Mouse (Mus musculus) heart, embryonic 16.5 days (tissue): ENCODE data around the gene Avil. TPM values are rescaled to one million over a fixed set of nuclear protein-coding genes. Genes with fewer than 3 reads are reported as not detected.

Source experiments
- ATAC-seq: fragments of 200-750 bp; cut with Nextera tagmentation; replicated peaks from 2 replicates; pipeline ENCODE4 v1.8.0; 2017; ENCODE audit warnings: moderate number of reproducible peaks; ENCODE audit not compliant: insufficient read depth, low FRiP score; ENCODE audit errors: extremely low read depth
- H3K27ac ChIP-seq: fragments of 300-500 bp; sonication (generic); 2 replicates; pipeline ENCODE4 v1.5.1; 2014; ENCODE audit warnings: mild to moderate bottlenecking, low read length, control low read depth, moderate library complexity
- H3K27me3 ChIP-seq: fragments of 300-500 bp; sonication (generic); 2 replicates; pipeline ENCODE4 v1.6.1; 2014; ENCODE audit warnings: low read length, mixed read lengths; ENCODE audit not compliant: control insufficient read depth, insufficient read depth
- H3K36me3 ChIP-seq: fragments of 300-500 bp; sonication (generic); 2 replicates; pipeline ENCODE4 v1.6.1; 2014; ENCODE audit not compliant: control insufficient read depth, insufficient read depth
- H3K4me1 ChIP-seq: fragments of 300-500 bp; sonication (generic); 2 replicates; pipeline ENCODE4 v1.6.1; 2014; ENCODE audit warnings: low read length, mixed read lengths; ENCODE audit not compliant: control insufficient read depth, insufficient read depth
- H3K4me2 ChIP-seq: fragments of 300-500 bp; sonication (generic); 2 replicates; pipeline ENCODE4 v1.6.1; 2014; ENCODE audit warnings: low read depth, mild to moderate bottlenecking, control low read depth, low read length
- H3K4me3 ChIP-seq: fragments of 300-500 bp; sonication (generic); 2 replicates; pipeline ENCODE4 v1.5.1; 2014; ENCODE audit warnings: mild to moderate bottlenecking, control low read depth, low read length
- H3K9ac ChIP-seq: fragments of 300-500 bp; sonication (generic); 2 replicates; pipeline ENCODE4 v1.6.1; 2014; ENCODE audit warnings: low read length, control low read depth
- H3K9me3 ChIP-seq: fragments of 300-500 bp; sonication (generic); replicated peaks from 2 replicates; pipeline ENCODE4 v1.6.1; 2016; ENCODE audit warnings: low read length; ENCODE audit not compliant: control insufficient read depth
- WGBS: fragments of 180-500 bp; shearing (Covaris S2); extraction: QIAGEN DNeasy Blood & Tissue Kit; methylation state at CpG from one replicate; pipeline ENCODE4 v1.1.7; 2014; 5-methylcytosine and 5-hydroxymethylcytosine counted together
- polyA plus RNA-seq: library from polyadenylated mRNA; unstranded; fragments of >200 nt; fragmentation: Nextera tagmentation; extraction: Ambion mirVana; gene quantifications from 2 replicates; pipeline ENCODE4 v1.2.1, GENCODE M21; 2015

Gene Avil
- polyA plus RNA-seq, 1 experiment from 2014 or later, result 0.84 TPM

- no peak for ATAC-seq
- H3K27me3 ChIP-seq, result peaks cover 44% of the 10 kb centered on the region
- no peak within 1 kb of the TSS for H3K9ac ChIP-seq
- no peaks in the 10 kb centered on the region for H3K9me3 ChIP-seq
- peaks cover 8% of the 10 kb centered on the region for H3K4me1 ChIP-seq
- WGBS, result 27% methylated on average over 5 of the region's 5 CpGs
- H3K36me3 ChIP-seq, result 0 out of 2 replicates have a peak, but pooled peaks cover 2% of the 10 kb centered on the region
- peak within 1 kb of the TSS; percentile 29 for H3K4me3 ChIP-seq
- no peak within 1 kb of the TSS for H3K27ac ChIP-seq
- H3K4me2 ChIP-seq, result peak within 1 kb of the TSS; percentile 48
Observed at GRCm38 (mm10) chr10:127047954-127048353, 47.4 kb downstream of the Avil start, which contains the start of gene Cyp27b1. Cyp27b1 (plus strand) TSS chr10:127048250.

- Histone ChIP-seq H3K27me3 (peaks cover 44% of the 10 kb centered on the region), H3K27ac (no peak overlapping the region), H3K9ac (no peak overlapping the region), H3K9me3 (no peaks in the 10 kb centered on the region), H3K36me3 (0 out of 2 replicates have a peak, but pooled peaks cover 2% of the 10 kb centered on the region), H3K4me3 (peak overlapping the region; percentile 29), H3K4me2 (peak overlapping the region; percentile 48), H3K4me1 (peaks cover 8% of the 10 kb centered on the region)
- WGBS, result 5% methylated on average over 35 of the region's 35 CpGs
- ATAC-seq, result no peak
Observed at GRCm38 (mm10) chr10:127048608-127049394, 48.3 kb downstream of the Avil start.

DNA sequence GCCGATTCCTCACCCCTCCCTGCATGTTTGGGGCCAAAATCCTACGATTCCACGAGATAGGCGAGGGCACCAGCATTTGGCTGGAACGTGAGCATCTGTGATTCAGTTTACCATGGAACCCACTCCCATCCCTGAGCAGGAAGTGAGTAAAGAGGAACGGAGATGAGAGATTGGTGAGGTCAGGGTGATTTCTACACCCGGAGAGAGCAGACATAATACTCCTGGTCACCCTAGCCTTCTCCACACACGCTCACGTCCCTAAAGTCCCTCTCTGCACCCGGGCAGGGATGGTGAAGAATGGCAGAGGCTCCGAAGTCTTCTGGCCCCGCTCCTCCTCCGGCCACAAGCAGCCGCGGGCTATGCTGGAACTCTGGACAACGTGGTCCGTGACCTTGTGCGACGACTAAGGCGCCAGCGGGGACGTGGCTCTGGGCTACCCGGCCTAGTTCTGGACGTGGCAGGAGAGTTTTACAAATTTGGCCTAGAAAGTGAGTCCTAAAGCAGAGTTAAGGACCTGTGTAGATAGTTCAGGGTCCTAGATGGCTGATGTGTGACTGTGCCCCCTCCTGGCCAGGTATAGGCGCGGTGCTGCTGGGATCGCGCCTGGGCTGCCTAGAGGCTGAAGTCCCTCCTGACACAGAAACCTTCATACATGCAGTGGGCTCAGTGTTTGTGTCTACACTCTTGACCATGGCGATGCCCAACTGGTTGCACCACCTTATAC lies 49.0 kb downstream of the Avil start:
- 3% methylated on average over 29 of the region's 29 CpGs for WGBS
- H3K27me3 ChIP-seq, result peaks cover 44% of the 10 kb centered on the region
- peak overlapping the region; percentile 48 for H3K4me2 ChIP-seq
- no peak overlapping the region for H3K9ac ChIP-seq
- H3K4me1 ChIP-seq, result peaks cover 8% of the 10 kb centered on the region
- no peak overlapping the region for H3K27ac ChIP-seq
- ATAC-seq, result no peak
- H3K9me3 ChIP-seq, result no peaks in the 10 kb centered on the region
- 0 out of 2 replicates have a peak, but pooled peaks cover 2% of the 10 kb centered on the region for H3K36me3 ChIP-seq
- H3K4me3 ChIP-seq, result peak overlapping the region; percentile 29

DNA sequence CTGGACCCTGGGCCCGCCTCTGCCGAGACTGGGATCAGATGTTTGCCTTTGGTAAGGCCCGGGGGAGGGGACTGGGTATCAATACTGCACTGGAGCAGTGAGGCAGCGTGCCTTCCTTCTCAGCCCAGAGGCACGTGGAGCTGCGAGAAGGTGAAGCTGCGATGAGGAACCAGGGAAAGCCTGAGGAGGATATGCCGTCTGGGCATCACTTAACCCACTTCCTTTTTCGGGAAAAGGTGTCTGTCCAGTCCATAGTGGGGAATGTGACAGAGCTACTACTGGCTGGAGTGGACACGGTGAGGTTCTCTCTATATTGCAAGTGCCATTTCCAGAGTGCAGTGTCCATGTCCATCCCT lies 49.6 kb downstream of the Avil start:
- Histone ChIP-seq H3K9me3 (no peaks in the 10 kb centered on the region), H3K4me1 (peaks cover 8% of the 10 kb centered on the region), H3K27me3 (peaks cover 44% of the 10 kb centered on the region), H3K9ac (no peak overlapping the region), H3K36me3 (no peaks in the 10 kb centered on the region), H3K4me3 (no peak overlapping the region), H3K4me2 (no peak overlapping the region), H3K27ac (no peak overlapping the region)
- no peak for ATAC-seq
- WGBS, result 14% methylated on average over 10 of the region's 10 CpGs

DNA sequence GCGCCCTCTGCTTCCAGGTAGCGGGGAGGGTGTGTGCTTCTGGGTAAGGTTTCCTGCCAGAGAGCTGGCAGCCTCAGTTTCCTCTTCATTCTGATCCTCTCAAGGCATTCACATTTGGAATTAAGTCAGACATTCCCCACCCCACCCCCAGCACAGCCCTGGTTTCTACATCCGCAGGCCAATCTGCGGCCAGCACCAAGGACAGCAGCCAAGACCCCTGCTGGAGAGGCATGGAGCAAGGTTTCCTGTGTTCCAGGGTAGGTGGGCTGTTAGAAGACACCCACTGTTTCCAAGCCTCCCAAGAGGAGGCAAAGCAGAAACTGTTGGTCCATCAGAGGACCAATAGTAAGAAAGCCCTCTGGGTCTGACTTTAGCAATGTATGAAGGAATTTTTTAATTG lies 54.1 kb downstream of the Avil start:
- H3K4me2 ChIP-seq, result no peak overlapping the region
- 55% methylated on average over 4 of the region's 4 CpGs for WGBS
- H3K27ac ChIP-seq, result no peak overlapping the region
- no peaks in the 10 kb centered on the region; the same call in 1 of the 2 replicates for H3K36me3 ChIP-seq
- H3K9ac ChIP-seq, result no peak overlapping the region
- H3K4me1 ChIP-seq, result peaks cover 3% of the 10 kb centered on the region; the same call in 1 of the 2 replicates
- ATAC-seq, result no peak
- H3K4me3 ChIP-seq, result no peak overlapping the region
- H3K27me3 ChIP-seq, result peaks cover 30% of the 10 kb centered on the region
- no peaks in the 10 kb centered on the region for H3K9me3 ChIP-seq

- WGBS, result 73% methylated on average over 8 of the region's 8 CpGs
- no peak overlapping the region for H3K4me3 ChIP-seq
- peaks cover 22% of the 10 kb centered on the region for H3K27me3 ChIP-seq
- H3K36me3 ChIP-seq, result no peaks in the 10 kb centered on the region; the same call in 1 of the 2 replicates
- no peak overlapping the region for H3K27ac ChIP-seq
- H3K4me1 ChIP-seq, result peaks cover 3% of the 10 kb centered on the region; the same call in 1 of the 2 replicates
- no peak for ATAC-seq
- H3K9me3 ChIP-seq, result no peaks in the 10 kb centered on the region
- no peak overlapping the region for H3K4me2 ChIP-seq
- no peak overlapping the region for H3K9ac ChIP-seq
Observed at GRCm38 (mm10) chr10:127055406-127055805, 54.9 kb downstream of the Avil start.

DNA sequence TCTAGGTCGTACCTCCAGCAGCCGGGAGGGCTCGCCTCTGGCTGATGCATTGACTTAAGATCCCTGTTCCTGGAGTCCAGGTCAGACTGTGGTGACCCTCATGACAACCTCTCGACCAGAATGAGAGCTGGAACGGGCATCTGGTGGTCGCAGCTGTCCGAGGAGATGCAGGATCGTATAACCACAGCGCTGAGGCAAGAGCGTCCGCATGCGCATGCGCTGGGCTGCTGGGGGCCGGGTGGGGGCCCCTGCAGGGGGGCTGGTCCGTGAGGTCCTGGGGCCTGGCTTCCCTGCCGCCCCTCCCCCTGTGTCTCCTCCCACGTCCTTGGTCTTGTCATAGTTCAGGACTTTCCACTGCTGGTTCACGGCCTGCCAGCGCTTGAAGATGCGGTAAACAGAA lies 56.0 kb downstream of the Avil start:
- no peaks in the 10 kb centered on the region; the same call in 1 of the 2 replicates for H3K36me3 ChIP-seq

DNA sequence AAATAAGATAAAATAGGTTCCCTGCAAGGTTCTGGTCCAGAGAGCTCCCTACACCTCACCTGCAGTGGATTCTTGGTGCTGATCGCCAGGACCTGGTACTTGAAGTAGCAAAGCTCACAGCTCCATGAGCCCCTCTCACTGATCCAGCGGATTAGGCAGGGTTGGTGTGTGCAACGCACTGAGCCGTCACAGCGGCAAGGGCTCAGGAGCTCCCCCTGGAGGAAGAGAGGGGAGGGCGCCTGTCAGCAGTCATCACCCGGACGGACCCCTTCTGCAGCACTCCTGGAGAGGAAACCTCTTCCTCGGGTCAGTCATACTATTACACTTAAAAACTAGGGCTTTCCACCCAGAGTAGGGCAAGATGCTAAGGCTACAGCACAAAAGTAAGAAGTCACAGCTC lies 57.7 kb downstream of the Avil start:
- 1% methylated on average over 9 of the region's 9 CpGs for WGBS
- ATAC-seq, result no peak
- Histone ChIP-seq H3K36me3 (no peaks in the 10 kb centered on the region; the same call in 1 of the 2 replicates), H3K4me3 (peak overlapping the region; percentile 0; the same call in 1 of the 2 replicates), H3K9ac (no peak overlapping the region), H3K4me2 (no peak overlapping the region), H3K27me3 (peaks cover 13% of the 10 kb centered on the region), H3K9me3 (no peaks in the 10 kb centered on the region), H3K27ac (no peak overlapping the region), H3K4me1 (peaks cover 6% of the 10 kb centered on the region; the same call in 1 of the 2 replicates)

More for the DNA sequence above, 56.0 kb downstream of the Avil start:
- H3K27ac ChIP-seq, result no peak overlapping the region
- no peaks in the 10 kb centered on the region for H3K9me3 ChIP-seq
- no peak overlapping the region for H3K4me3 ChIP-seq
- WGBS, result 85% methylated on average over 20 of the region's 20 CpGs
- peaks cover 17% of the 10 kb centered on the region for H3K27me3 ChIP-seq
- 0 out of 2 replicates have a peak, but pooled peaks cover 3% of the 10 kb centered on the region for H3K4me1 ChIP-seq
- ATAC-seq, result no peak
- no peak overlapping the region for H3K9ac ChIP-seq
- H3K4me2 ChIP-seq, result no peak overlapping the region

DNA sequence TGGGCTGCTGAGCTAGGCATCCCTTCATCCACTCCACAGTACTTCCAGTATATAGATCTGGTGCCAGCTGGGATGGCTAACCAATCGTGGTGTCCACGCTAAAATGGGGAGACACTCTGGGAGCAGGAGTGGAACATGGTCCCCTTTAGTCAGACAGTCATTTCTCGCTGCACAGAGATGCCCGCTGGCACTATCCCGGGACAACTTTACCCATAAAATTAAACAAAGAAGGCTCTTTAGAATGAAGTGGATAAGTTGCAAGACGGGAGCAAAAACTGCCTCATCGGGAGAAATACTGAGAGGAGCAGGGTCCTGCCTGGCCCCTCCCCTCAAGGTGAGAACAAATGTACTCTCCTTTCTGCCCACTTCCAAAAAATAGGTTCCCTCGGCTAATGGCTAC lies 58.2 kb downstream of the Avil start:
- WGBS, result 11% methylated on average over 8 of the region's 8 CpGs
- Histone ChIP-seq H3K4me3 (peak overlapping the region; percentile 63), H3K9ac (no peak overlapping the region; the same call in 1 of the 2 replicates), H3K27me3 (peaks cover 13% of the 10 kb centered on the region), H3K36me3 (no peaks in the 10 kb centered on the region; the same call in 1 of the 2 replicates), H3K4me2 (peak overlapping the region; percentile 94), H3K27ac (no peak overlapping the region), H3K4me1 (peaks cover 6% of the 10 kb centered on the region; the same call in 1 of the 2 replicates), H3K9me3 (no peaks in the 10 kb centered on the region)
- no peak for ATAC-seq
